In the genomic region with DNA sequence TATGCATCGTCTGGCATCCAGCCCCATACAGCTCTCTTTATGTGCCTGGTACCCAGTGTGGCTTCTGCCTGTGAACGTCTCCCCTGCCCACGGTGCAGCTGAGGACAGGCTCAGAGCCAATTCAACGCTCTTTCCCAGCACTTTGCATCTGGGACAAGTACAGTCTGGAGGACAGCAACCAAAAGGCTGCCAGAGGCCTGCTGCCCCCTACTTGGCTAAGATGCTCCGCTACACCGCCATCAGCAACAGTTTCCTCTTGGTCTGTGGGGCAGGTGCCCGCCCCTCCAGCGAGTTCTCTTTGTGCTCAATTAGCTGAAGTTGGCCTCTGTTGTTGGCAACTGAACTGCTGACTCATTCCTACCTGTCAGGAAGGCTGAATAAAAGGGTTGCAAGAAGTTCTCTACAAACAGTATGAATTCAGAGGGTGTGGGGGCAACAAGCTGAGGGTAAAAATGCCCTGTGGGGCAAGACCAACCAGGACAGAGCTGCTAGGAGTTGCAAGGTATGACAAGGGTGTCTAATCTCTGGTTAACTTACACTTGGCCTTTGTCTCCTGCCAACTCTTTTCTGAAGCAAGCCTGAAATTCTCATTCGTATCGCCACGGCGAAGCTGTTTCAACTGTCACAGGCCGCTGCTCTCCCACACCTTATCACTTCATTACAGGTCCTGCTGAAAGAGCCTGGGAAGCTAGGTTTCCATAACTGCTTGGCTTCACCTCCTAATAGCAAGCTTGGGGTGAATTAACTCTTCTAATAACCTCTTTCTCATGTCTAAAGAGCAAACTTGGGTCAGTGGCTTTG, we compare ENCODE assay signal across 7 mouse cellular contexts. TPM values are rescaled to one million over a fixed set of nuclear protein-coding genes. Genes with fewer than 3 reads are reported as not detected.
DNase-seq lines count a peak whose midpoint lies in the region; ATAC-seq and TF ChIP-seq lines count a peak whose summit lies in the region.

No protein-coding gene starts in this region.

- 54% methylated on average over 13 of the region's 13 CpGs for WGBS in lung, embryonic 16.5 days
- WGBS in liver, postnatal 0 days (ENCODE audit: insufficient replicate concordance), result 55% methylated on average over 13 of the region's 13 CpGs

- H3K27ac ChIP-seq in lung, embryonic 16.5 days (ENCODE audit: low read length), result no peak overlapping the region
- peak overlapping the region; percentile 48; the same call in 1 of the 2 replicates for H3K27ac ChIP-seq in liver, postnatal 0 days (ENCODE audit: low read depth)
- no peak overlapping the region for H3K27ac ChIP-seq in gastrocnemius, adult 2 months

- TF ChIP-seq EP300 in liver, postnatal 0 days (IDR thresholded peaks at IDR 0.05; ENCODE audit: low read depth), result peak; percentile 97

- no peak for DNase-seq in lung, postnatal 25 days (ENCODE audit: low spot score)
- DNase-seq in fat pad, adult 2 months (ENCODE audit: extremely low read depth, low read depth, low spot score), result peak; percentile 74
- DNase-seq in kidney, adult 8-10 months, result peak; percentile 54
- no peak for DNase-seq in liver, postnatal 0 days
- DNase-seq in gastrocnemius, adult 2 months, result no peak
- DNase-seq in cerebellum, postnatal 25 days, result no peak

- intact Hi-C loops in gastrocnemius, adult 2 months (cut with DNase I), result no loop called here

- ATAC-seq in lung, embryonic 16.5 days (ENCODE audit: low read depth), result peak; percentile 43; the same call in 1 of the 2 replicates
- ATAC-seq in liver, postnatal 0 days, result peak; percentile 69

- 0 out of 2 replicates have a peak, but pooled peaks have one; percentile 2 for TF ChIP-seq CTCF in liver, postnatal 0 days (IDR thresholded peaks at IDR 0.05; ENCODE audit: low read depth)
- no peak for TF ChIP-seq CTCF in gastrocnemius, adult 2 months (IDR thresholded peaks at IDR 0.05)

- H3K9ac ChIP-seq in lung, embryonic 16.5 days (ENCODE audit: low read length), result no peak overlapping the region
- H3K9ac ChIP-seq in liver, postnatal 0 days (replicated peaks), result no peak overlapping the region

- H3K36me3 ChIP-seq in lung, embryonic 16.5 days (ENCODE audit: control insufficient read depth, insufficient read depth, low read length), result peaks cover under 1% of the 10 kb centered on the region; the same call in 1 of the 2 replicates
- H3K36me3 ChIP-seq in liver, postnatal 0 days (replicated peaks; ENCODE audit: insufficient read depth, low read length), result no peaks in the 10 kb centered on the region

- no peaks in the 10 kb centered on the region for H3K27me3 ChIP-seq in lung, embryonic 16.5 days (ENCODE audit: control insufficient read depth, insufficient read depth, low read depth, low read length)
- no peaks in the 10 kb centered on the region for H3K27me3 ChIP-seq in liver, postnatal 0 days (ENCODE audit: insufficient read depth, low read length)

- peaks cover 9% of the 10 kb centered on the region for H3K4me1 ChIP-seq in lung, embryonic 16.5 days (replicated peaks; ENCODE audit: control insufficient read depth, insufficient read depth, low read length)
- H3K4me1 ChIP-seq in liver, postnatal 0 days (ENCODE audit: insufficient read depth), result peaks cover 24% of the 10 kb centered on the region

- no peak overlapping the region for H3K4me3 ChIP-seq in lung, embryonic 16.5 days (ENCODE audit: low read length)
- H3K4me3 ChIP-seq in liver, postnatal 0 days (ENCODE audit: low read depth, low read length), result no peak overlapping the region
- H3K4me3 ChIP-seq in gastrocnemius, adult 2 months, result no peak overlapping the region

- H3K9me3 ChIP-seq in lung, embryonic 16.5 days (ENCODE audit: control insufficient read depth, low read length), result no peaks in the 10 kb centered on the region
- H3K9me3 ChIP-seq in liver, postnatal 0 days (ENCODE audit: low read length), result no peaks in the 10 kb centered on the region

- no peak overlapping the region for H3K4me2 ChIP-seq in lung, embryonic 16.5 days (ENCODE audit: low read depth, low read length)
- H3K4me2 ChIP-seq in liver, postnatal 0 days (ENCODE audit: low read depth, low read length), result no peak overlapping the region

RNA-seq across cellular contexts. Expression of a gene that starts 41.0 kb away (rescaled TPM):
- 28.1 and 28.8 TPM in 2 replicates for polyA plus RNA-seq in lung, embryonic 16.5 days (2015; fragmentation: Nextera tagmentation; extraction: Ambion mirVana)
- polyA plus RNA-seq in liver, postnatal 0 days (2015; fragmentation: Nextera tagmentation; extraction: Ambion mirVana), result 6.4 and 6.5 TPM in 2 replicates
- total RNA-seq in gastrocnemius, adult 2 months (2021), result 1 to 10 TPM; 5.1 to 9.0 TPM

Comparison
In these comparisons a context has a peak if more than half of its experiments do, and no peak if none do; other contexts are left out.
1. DNase-seq: peak in fat pad, adult 2 months (single experiment) and kidney, adult 8-10 months (2 of 2); none in lung, postnatal 25 days (single experiment), liver, postnatal 0 days (single experiment), gastrocnemius, adult 2 months (single experiment) and cerebellum, postnatal 25 days (0 of 2).